Mouse (Mus musculus): ENCODE results near the gene Cfap57. TPM values are rescaled to one million over a fixed set of nuclear protein-coding genes. Genes with fewer than 3 reads are reported as not detected.
"Not testable (repeated sequence)": the region's sequence is repeated elsewhere in the genome, so short reads cannot be mapped to it uniquely, and the experiment has no call there.

The Cfap57 gene
- polyA plus RNA-seq, 1 experiment from 2014 or later, result 0.22 TPM

DNA sequence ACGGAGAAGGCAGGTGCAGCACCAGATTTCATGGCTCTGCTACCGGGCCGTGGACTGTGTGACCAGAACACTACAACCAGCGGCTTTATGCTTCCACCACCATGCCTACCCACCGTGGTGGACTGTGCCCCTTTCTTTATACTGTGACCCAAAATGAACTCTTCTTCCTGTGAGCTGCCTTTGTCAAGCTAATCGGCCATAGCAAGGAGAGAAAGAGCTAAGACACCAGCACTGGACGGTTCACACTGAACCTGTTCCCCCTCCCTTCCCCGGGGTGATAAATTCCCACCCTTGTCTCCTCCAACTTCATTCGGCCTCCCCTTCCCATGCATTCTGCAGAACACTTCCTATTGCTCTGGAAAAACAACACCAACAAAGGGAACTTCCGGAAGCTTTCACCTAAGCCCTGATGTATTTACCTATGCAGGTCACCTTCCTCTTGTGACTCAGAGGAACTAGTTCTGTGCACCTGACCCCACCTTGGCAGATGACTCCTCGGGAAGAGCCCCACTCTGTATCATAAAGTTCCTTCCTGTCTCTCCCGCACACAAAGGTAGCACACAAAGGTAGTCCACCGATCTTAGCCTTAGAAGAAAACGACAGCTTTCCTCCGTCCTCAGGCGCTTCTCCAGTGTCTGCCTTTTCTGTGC is 103.0 kb downstream of the Cfap57 start:
- H3K4me1 ChIP-seq (ENCODE audit: control insufficient read depth in 2 of 2, insufficient read depth in 2 of 2, low read length in 2 of 2), result peaks cover 11 to 13% of the 10 kb centered on the region in 2 experiments
- H3K27ac ChIP-seq (replicated peaks in 1 of 2; ENCODE audit: control insufficient read depth in 1 of 2, insufficient read depth in 1 of 2, low read depth in 2 of 2, low read length in 2 of 2), result no peak overlapping the region
- ATAC-seq (ENCODE audit: insufficient number of reproducible peaks, insufficient read depth, low FRiP score, low read depth), result no peak
- peaks cover 7% of the 10 kb centered on the region for H3K27me3 ChIP-seq (ENCODE audit: control insufficient read depth, insufficient read depth, low read length)
- 38% methylated on average over 16 of the region's 16 CpGs for WGBS
- no peak overlapping the region for H3K9ac ChIP-seq (ENCODE audit: low read length)
- no peaks in the 10 kb centered on the region for H3K36me3 ChIP-seq (ENCODE audit: control insufficient read depth, insufficient read depth, low read length)
- H3K9me3 ChIP-seq (ENCODE audit: control insufficient read depth, low read length), result no peaks in the 10 kb centered on the region
- no peak overlapping the region for H3K4me3 ChIP-seq (ENCODE audit: control insufficient read depth in 1 of 2, insufficient read depth in 1 of 2, low read depth in 1 of 2, low read length in 2 of 2)
- peak overlapping the region; percentile 36; the same call in 1 of the 2 replicates for H3K4me2 ChIP-seq (ENCODE audit: low read length)

DNA sequence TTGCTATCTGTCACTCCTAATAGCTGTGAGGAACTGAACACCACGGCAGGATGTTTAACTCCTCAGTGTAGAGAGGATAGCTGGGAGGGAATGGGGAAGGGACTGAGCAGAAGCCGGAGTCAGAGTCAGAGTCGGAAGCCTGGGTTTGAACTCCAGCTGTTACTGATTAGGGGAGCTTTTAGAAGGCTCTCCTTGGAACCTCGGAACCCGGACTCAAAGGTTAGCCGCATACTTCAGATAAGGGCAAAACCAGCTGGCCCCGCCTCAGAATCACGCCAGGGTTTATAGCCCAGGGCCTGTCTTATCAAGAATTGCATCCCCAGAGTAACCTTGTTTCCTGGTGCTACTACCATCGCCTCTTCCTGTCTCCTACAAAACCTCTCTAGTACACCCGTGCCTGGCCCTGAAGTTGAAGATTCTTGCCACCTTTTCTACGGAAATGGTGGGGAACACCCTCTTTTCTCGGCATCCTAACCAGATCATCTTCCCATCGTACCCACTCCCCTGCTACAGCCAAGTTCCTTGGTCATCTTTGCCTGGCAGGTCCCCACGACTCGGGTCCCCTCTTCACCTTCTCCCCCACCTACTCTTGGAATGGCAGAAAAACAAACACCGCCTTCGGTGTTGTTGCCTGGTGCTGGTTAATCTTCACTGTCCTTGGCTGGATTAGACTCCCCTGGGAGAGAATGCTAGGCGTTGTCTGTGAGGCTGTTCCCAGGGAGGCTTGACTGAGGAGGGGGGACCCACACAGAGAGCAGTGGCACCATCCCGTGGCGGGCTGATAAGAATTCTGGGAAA is 103.7 kb downstream of the Cfap57 start:
- 4% methylated on average over 20 of the region's 20 CpGs for WGBS
- no peak for ATAC-seq (ENCODE audit: insufficient number of reproducible peaks, insufficient read depth, low FRiP score, low read depth)
- H3K4me3 ChIP-seq (ENCODE audit: control insufficient read depth in 1 of 2, insufficient read depth in 1 of 2, low read depth in 1 of 2, low read length in 2 of 2), result no peak overlapping the region
- no peaks in the 10 kb centered on the region for H3K36me3 ChIP-seq (ENCODE audit: control insufficient read depth, insufficient read depth, low read length)
- no peaks in the 10 kb centered on the region for H3K9me3 ChIP-seq (ENCODE audit: control insufficient read depth, low read length)
- peaks cover 7% of the 10 kb centered on the region for H3K27me3 ChIP-seq (ENCODE audit: control insufficient read depth, insufficient read depth, low read length)
- no peak overlapping the region for H3K27ac ChIP-seq (replicated peaks in 1 of 2; ENCODE audit: control insufficient read depth in 1 of 2, insufficient read depth in 1 of 2, low read depth in 2 of 2, low read length in 2 of 2)
- peak overlapping the region; percentile 34; the same call in 1 of the 2 replicates for H3K9ac ChIP-seq (ENCODE audit: low read length)
- H3K4me1 ChIP-seq (ENCODE audit: control insufficient read depth in 2 of 2, insufficient read depth in 2 of 2, low read length in 2 of 2), result peaks cover 11 to 13% of the 10 kb centered on the region in 2 experiments
- peak overlapping the region; percentile 36 for H3K4me2 ChIP-seq (ENCODE audit: low read length)

DNA sequence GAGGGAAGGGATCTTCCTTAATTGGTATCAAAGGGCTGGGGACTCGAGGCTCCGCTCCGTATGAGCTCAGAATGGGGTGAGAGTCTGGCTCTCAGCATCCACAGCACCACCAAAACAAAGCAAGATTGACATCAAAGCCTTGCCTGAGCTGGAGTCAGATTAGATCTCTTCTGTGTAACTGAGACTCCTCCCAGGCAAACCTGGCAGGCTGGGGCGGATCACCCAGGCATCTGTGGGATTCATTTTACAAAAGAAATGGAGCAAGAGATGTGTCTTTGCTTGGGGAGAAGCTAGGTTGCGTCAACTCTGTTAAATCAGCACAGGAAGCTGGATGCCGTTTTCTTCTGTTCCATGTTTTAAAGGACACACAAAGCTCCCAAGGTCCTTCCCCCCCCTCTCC is 111.5 kb downstream of the Cfap57 start:
- Histone ChIP-seq H3K9me3 (ENCODE audit: control insufficient read depth, low read length) (no peaks in the 10 kb centered on the region), H3K36me3 (ENCODE audit: control insufficient read depth, insufficient read depth, low read length) (no peaks in the 10 kb centered on the region), H3K9ac (ENCODE audit: low read length) (no peak overlapping the region), H3K4me3 (ENCODE audit: control insufficient read depth in 1 of 2, insufficient read depth in 1 of 2, low read depth in 1 of 2, low read length in 2 of 2) (no peak overlapping the region), H3K4me2 (ENCODE audit: low read length) (no peak overlapping the region), H3K27ac (replicated peaks in 1 of 2; ENCODE audit: control insufficient read depth in 1 of 2, insufficient read depth in 1 of 2, low read depth in 2 of 2, low read length in 2 of 2) (no peak overlapping the region), H3K4me1 (ENCODE audit: control insufficient read depth in 2 of 2, insufficient read depth in 2 of 2, low read length in 2 of 2) (no peaks in the 10 kb centered on the region), H3K27me3 (ENCODE audit: control insufficient read depth, insufficient read depth, low read length) (no peaks in the 10 kb centered on the region)
- no peak for ATAC-seq (ENCODE audit: insufficient number of reproducible peaks, insufficient read depth, low FRiP score, low read depth)
- WGBS, result 24% methylated on average over 6 of the region's 6 CpGs

DNA sequence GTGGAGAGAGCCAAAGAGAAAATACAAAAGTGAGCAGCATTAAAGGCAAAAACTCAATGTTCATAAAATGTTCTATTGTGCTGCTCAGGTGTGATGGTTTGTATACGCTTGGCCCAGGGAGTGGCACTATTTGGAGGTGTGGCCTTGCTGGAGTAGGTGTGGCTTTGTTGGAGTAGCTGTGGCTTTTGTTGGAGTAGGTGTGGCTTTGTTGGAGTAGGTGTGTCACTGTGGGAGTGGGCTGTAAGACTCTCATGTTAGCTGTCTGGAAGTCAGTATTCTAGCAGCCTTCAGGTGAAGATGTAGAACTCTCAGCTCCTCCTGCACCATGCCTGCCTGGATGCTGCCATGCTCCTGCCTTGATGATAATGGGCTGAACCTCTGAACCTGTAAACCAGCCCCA is 113.4 kb downstream of the Cfap57 start:
- not testable (repeated sequence) for H3K4me1 ChIP-seq (ENCODE audit: control insufficient read depth in 2 of 2, insufficient read depth in 2 of 2, low read length in 2 of 2); H3K9ac ChIP-seq (ENCODE audit: low read length); ATAC-seq (ENCODE audit: insufficient number of reproducible peaks, insufficient read depth, low FRiP score, low read depth); H3K36me3 ChIP-seq (ENCODE audit: control insufficient read depth, insufficient read depth, low read length); H3K27ac ChIP-seq (replicated peaks in 1 of 2; ENCODE audit: control insufficient read depth in 1 of 2, insufficient read depth in 1 of 2, low read depth in 2 of 2, low read length in 2 of 2); H3K4me3 ChIP-seq (ENCODE audit: control insufficient read depth in 1 of 2, insufficient read depth in 1 of 2, low read depth in 1 of 2, low read length in 2 of 2); H3K9me3 ChIP-seq (ENCODE audit: control insufficient read depth, low read length); H3K27me3 ChIP-seq (ENCODE audit: control insufficient read depth, insufficient read depth, low read length); H3K4me2 ChIP-seq (ENCODE audit: low read length)
- 79% methylated on average over 1 of the region's 1 CpGs for WGBS

DNA sequence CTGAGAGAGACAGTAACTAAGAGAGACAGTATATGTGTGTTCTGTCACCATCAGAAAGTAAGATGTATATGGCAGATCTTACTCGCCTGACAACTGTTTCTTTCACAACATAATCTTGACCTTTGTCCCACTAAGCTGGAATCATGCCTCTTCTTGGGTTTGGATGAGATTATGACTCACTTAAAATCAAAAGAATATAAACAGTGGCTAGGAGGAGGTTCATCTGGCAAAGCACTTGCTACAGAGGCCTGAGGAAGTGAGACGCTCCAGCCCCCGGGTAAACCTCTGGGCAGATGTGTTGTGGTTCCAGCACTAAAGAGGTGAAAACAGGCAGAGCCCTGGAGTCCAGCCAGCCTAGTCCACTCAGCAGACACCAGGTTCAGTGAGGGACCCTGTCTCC is 115.0 kb downstream of the Cfap57 start:
- Histone ChIP-seq H3K9ac (ENCODE audit: low read length) (no peak overlapping the region), H3K27me3 (ENCODE audit: control insufficient read depth, insufficient read depth, low read length) (no peaks in the 10 kb centered on the region), H3K27ac (replicated peaks in 1 of 2; ENCODE audit: control insufficient read depth in 1 of 2, insufficient read depth in 1 of 2, low read depth in 2 of 2, low read length in 2 of 2) (no peak overlapping the region), H3K4me2 (ENCODE audit: low read length) (no peak overlapping the region), H3K36me3 (ENCODE audit: control insufficient read depth, insufficient read depth, low read length) (no peaks in the 10 kb centered on the region), H3K4me3 (ENCODE audit: control insufficient read depth in 1 of 2, insufficient read depth in 1 of 2, low read depth in 1 of 2, low read length in 2 of 2) (no peak overlapping the region), H3K4me1 (ENCODE audit: control insufficient read depth in 2 of 2, insufficient read depth in 2 of 2, low read length in 2 of 2) (no peaks in the 10 kb centered on the region), H3K9me3 (ENCODE audit: control insufficient read depth, low read length) (no peaks in the 10 kb centered on the region)
- 41% methylated on average over 3 of the region's 3 CpGs for WGBS
- ATAC-seq (ENCODE audit: insufficient number of reproducible peaks, insufficient read depth, low FRiP score, low read depth), result no peak

Other genes starting within 250 kb of the Cfap57 start
- 7.1 and 7.6 TPM in 2 replicates for gene Szt2, start 211.5 kb downstream of the Cfap57 start, polyA plus RNA-seq (2014; fragmentation: Nextera tagmentation; extraction: Ambion mirVana)
- gene Med8, start 211.4 kb downstream of the Cfap57 start, polyA plus RNA-seq (2014; fragmentation: Nextera tagmentation; extraction: Ambion mirVana), result 63.6 and 69.4 TPM in 2 replicates
- 60.2 and 60.3 TPM in 2 replicates for gene Elovl1, start 192.7 kb downstream of the Cfap57 start, polyA plus RNA-seq (2014; fragmentation: Nextera tagmentation; extraction: Ambion mirVana)
- 150 and 165 TPM in 2 replicates for gene Cdc20, start 183.4 kb downstream of the Cfap57 start, polyA plus RNA-seq (2014; fragmentation: Nextera tagmentation; extraction: Ambion mirVana)
- gene Mpl, start 163.3 kb downstream of the Cfap57 start, polyA plus RNA-seq (2014; fragmentation: Nextera tagmentation; extraction: Ambion mirVana), result 1.0 and 1.7 TPM in 2 replicates
- 38.1 and 48.7 TPM in 2 replicates for gene Tie1, start 130.7 kb downstream of the Cfap57 start, polyA plus RNA-seq (2014; fragmentation: Nextera tagmentation; extraction: Ambion mirVana)
- not detected in 2 replicates for gene 2610528J11Rik, start 93.8 kb downstream of the Cfap57 start, polyA plus RNA-seq (2014; fragmentation: Nextera tagmentation; extraction: Ambion mirVana)
- gene Tmem125, start 76.7 kb downstream of the Cfap57 start, polyA plus RNA-seq (2014; fragmentation: Nextera tagmentation; extraction: Ambion mirVana), result 0.24 and 0.43 TPM in 2 replicates
- gene Ebna1bp2, start within 50 bp of the Cfap57 start, polyA plus RNA-seq (2014; fragmentation: Nextera tagmentation; extraction: Ambion mirVana), result 80.5 and 86.0 TPM in 2 replicates
- gene Olfr62, start 38.2 kb upstream of the Cfap57 start, polyA plus RNA-seq (2014; fragmentation: Nextera tagmentation; extraction: Ambion mirVana), result not detected in 2 replicates
- gene Olfr1342, start 72.0 kb upstream of the Cfap57 start, polyA plus RNA-seq (2014; fragmentation: Nextera tagmentation; extraction: Ambion mirVana), result not detected in 2 replicates
- not detected in 2 replicates for gene Olfr1341, start 82.7 kb upstream of the Cfap57 start, polyA plus RNA-seq (2014; fragmentation: Nextera tagmentation; extraction: Ambion mirVana)
- gene Olfr1340, start 99.4 kb upstream of the Cfap57 start, polyA plus RNA-seq (2014; fragmentation: Nextera tagmentation; extraction: Ambion mirVana), result not detected in 2 replicates
- gene Olfr1339, start 111.4 kb upstream of the Cfap57 start, polyA plus RNA-seq (2014; fragmentation: Nextera tagmentation; extraction: Ambion mirVana), result not detected in 2 replicates
- gene Olfr1338, start 138.0 kb upstream of the Cfap57 start, polyA plus RNA-seq (2014; fragmentation: Nextera tagmentation; extraction: Ambion mirVana), result not detected in 2 replicates
- gene Olfr1337, start 161.8 kb upstream of the Cfap57 start, polyA plus RNA-seq (2014; fragmentation: Nextera tagmentation; extraction: Ambion mirVana), result not detected in 2 replicates
- not detected in 2 replicates for gene Olfr1335, start 189.2 kb upstream of the Cfap57 start, polyA plus RNA-seq (2014; fragmentation: Nextera tagmentation; extraction: Ambion mirVana)
- not detected in 2 replicates for gene Olfr1333, start 215.5 kb upstream of the Cfap57 start, polyA plus RNA-seq (2014; fragmentation: Nextera tagmentation; extraction: Ambion mirVana)
- gene Olfr1331, start 243.9 kb upstream of the Cfap57 start, polyA plus RNA-seq (2014; fragmentation: Nextera tagmentation; extraction: Ambion mirVana), result not detected in 2 replicates

Measured in heart, embryonic 14.5 days (tissue).